Mouse (Mus musculus) forebrain, postnatal 0 days (tissue): ENCODE results near the gene Tmc5. TPM values are rescaled to one million over a fixed set of nuclear protein-coding genes. Genes with fewer than 3 reads are reported as not detected.

Experiments used
- ATAC-seq: fragments of 200-750 bp; cut with Nextera tagmentation; 2 replicates; pipeline ENCODE4 v1.8.0; 2017; ENCODE audit warnings: mild to moderate bottlenecking, moderate library complexity
- DNase-seq: peaks from one replicate; pipeline ENCODE4 v3.0.0-alpha.2; 2015
- H3K27ac ChIP-seq: fragments of 300-500 bp; sonication (generic); 2 replicates; pipeline ENCODE4 v1.5.1; 2014; ENCODE audit warnings: low read depth, mild to moderate bottlenecking, antibody characterized with exemption, low read length, moderate library complexity, mixed read lengths
- H3K27me3 ChIP-seq: fragments of 300-500 bp; sonication (generic); 2 replicates; pipeline ENCODE4 v1.6.1; 2014; ENCODE audit warnings: mild to moderate bottlenecking, low read length, mixed read lengths; ENCODE audit not compliant: insufficient read depth
- H3K36me3 ChIP-seq: fragments of 300-500 bp; sonication (generic); 2 replicates; pipeline ENCODE4 v1.6.1; 2014; ENCODE audit warnings: mild to moderate bottlenecking, moderate library complexity; ENCODE audit not compliant: insufficient read depth
- H3K4me1 ChIP-seq: fragments of 300-500 bp; sonication (generic); 2 replicates; pipeline ENCODE4 v1.6.1; 2014; ENCODE audit warnings: antibody characterized with exemption; ENCODE audit not compliant: insufficient read depth
- H3K4me2 ChIP-seq: fragments of 300-500 bp; sonication (generic); 2 replicates; pipeline ENCODE4 v1.6.1; 2014; ENCODE audit warnings: low read depth, mild to moderate bottlenecking, moderate library complexity
- H3K4me3 ChIP-seq: fragments of 300-500 bp; sonication (generic); 2 replicates; pipeline ENCODE4 v1.5.1; 2014; ENCODE audit warnings: low read depth, low read length, mixed read lengths
- H3K9ac ChIP-seq: fragments of 300-500 bp; sonication (generic); 2 replicates; pipeline ENCODE4 v1.6.1; 2014; ENCODE audit warnings: mild to moderate bottlenecking
- H3K9me3 ChIP-seq: fragments of 300-500 bp; sonication (generic); 2 replicates; pipeline ENCODE4 v1.6.1; 2016; ENCODE audit warnings: low read length
- CTCF ChIP-seq: sonication (generic); IDR thresholded peaks from 2 replicates; pipeline ENCODE4 v1.5.1; 2016; ENCODE audit warnings: antibody characterized with exemption, control low read depth, low read depth
- WGBS: fragments of 180-500 bp; shearing (Covaris S2); extraction: QIAGEN DNeasy Blood & Tissue Kit; methylation state at CpG from one replicate; pipeline ENCODE4 v1.1.7; 2014; 5-methylcytosine and 5-hydroxymethylcytosine counted together
- polyA plus RNA-seq: library from polyadenylated mRNA; unstranded; fragments of >200 nt; fragmentation: Nextera tagmentation; extraction: Ambion mirVana; gene quantifications from 2 replicates; pipeline ENCODE4 v1.2.1, GENCODE M21; 2015
- total RNA-seq: library from RNA; depleted of rRNA; stranded (reverse); fragments of >200 nt; gene quantifications from 2 replicates; pipeline ENCODE4 v1.2.3, GENCODE M21; 2014

Tmc5 gene
- total and polyA plus RNA-seq, 2 experiments from 2014 or later = 0.19 to 0.38 TPM

DNA sequence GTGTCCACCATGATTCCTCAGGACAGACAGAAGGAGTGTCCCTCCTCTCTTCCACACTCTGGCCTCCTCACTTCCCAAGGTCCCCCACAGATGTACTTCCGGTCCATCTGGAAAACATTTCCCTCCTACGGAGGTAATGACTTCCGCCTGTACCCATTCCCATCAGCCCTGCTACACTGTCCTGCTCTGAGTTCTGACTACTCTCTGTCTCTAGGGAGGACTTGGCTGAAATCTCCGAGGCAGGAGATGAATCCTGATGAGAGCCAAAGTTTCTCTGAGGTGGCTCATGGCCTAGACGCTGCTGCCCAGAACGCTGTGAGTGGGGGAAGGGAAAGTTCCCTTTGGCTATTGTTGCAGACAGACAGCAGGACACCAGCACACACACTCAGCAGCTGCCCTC is 5.0 kb upstream of the Tmc5 start:
- peak; percentile 34 for DNase-seq
- H3K36me3 ChIP-seq = no peaks in the 10 kb centered on the region
- no peak for TF ChIP-seq CTCF
- no peak overlapping the region for H3K4me3 ChIP-seq
- H3K4me2 ChIP-seq = no peak overlapping the region
- H3K27ac ChIP-seq = peak overlapping the region; percentile 85; the same call in 1 of the 2 replicates
- H3K9me3 ChIP-seq = no peaks in the 10 kb centered on the region
- WGBS = 29% methylated on average over 6 of the region's 6 CpGs
- ATAC-seq = no peak; the same call in 1 of the 2 replicates
- H3K9ac ChIP-seq = no peak overlapping the region
- no peaks in the 10 kb centered on the region for H3K27me3 ChIP-seq
- H3K4me1 ChIP-seq = peaks cover 39% of the 10 kb centered on the region

- Histone ChIP-seq H3K9ac (no peak overlapping the region), H3K27me3 (no peaks in the 10 kb centered on the region), H3K36me3 (no peaks in the 10 kb centered on the region), H3K27ac (peak overlapping the region; percentile 85), H3K4me3 (no peak overlapping the region), H3K9me3 (no peaks in the 10 kb centered on the region), H3K4me1 (peaks cover 45% of the 10 kb centered on the region), H3K4me2 (no peak overlapping the region; the same call in none of the 2 replicates)
- 3% methylated on average over 9 of the region's 9 CpGs for WGBS
- ATAC-seq = peak; percentile 90
- DNase-seq = peak; percentile 92
- no peak for TF ChIP-seq CTCF
These were observed 3.3 kb upstream of the Tmc5 start for GRCm38 (mm10) chr7:118593567-118594407.

DNA sequence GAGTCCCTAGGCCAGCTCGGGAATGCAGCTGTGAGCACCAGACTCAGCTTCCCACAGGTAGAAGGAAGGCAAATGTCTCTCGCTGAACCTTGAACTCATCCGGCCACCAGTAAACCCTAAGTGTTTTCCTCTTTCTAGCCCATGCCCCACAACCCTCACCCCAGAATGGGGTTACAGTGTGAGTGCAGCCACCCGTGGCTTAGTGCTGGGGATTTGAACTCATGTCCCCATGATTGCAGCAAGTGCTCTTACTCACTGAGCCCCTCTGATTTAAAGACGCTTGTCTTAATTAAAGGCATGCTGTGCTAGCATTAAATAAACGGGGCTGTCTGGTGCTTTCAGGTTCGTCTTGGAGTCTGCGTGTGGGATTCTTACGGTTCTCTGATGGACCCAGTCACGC is 2.5 kb upstream of the Tmc5 start:
- H3K4me1 ChIP-seq = peaks cover 45% of the 10 kb centered on the region
- peak overlapping the region; percentile 85 for H3K27ac ChIP-seq
- ATAC-seq (no peak), DNase-seq (no peak)
- H3K4me3 ChIP-seq = no peak overlapping the region
- peak overlapping the region; percentile 32 for H3K4me2 ChIP-seq
- no peaks in the 10 kb centered on the region for H3K27me3 ChIP-seq
- WGBS = 23% methylated on average over 10 of the region's 10 CpGs
- H3K9ac ChIP-seq = peak overlapping the region; percentile 6; the same call in 1 of the 2 replicates
- TF ChIP-seq CTCF = no peak
- no peaks in the 10 kb centered on the region for H3K36me3 ChIP-seq
- H3K9me3 ChIP-seq = no peaks in the 10 kb centered on the region

GRCm38 (mm10) chr7:118595228-118595627 is 1.9 kb upstream of the Tmc5 start:
- peak overlapping the region; percentile 6; the same call in 1 of the 2 replicates for H3K9ac ChIP-seq
- no peaks in the 10 kb centered on the region for H3K27me3 ChIP-seq
- 2% methylated on average over 14 of the region's 14 CpGs for WGBS
- TF ChIP-seq CTCF = peak; percentile 99
- no peak overlapping the region for H3K27ac ChIP-seq
- H3K9me3 ChIP-seq = no peaks in the 10 kb centered on the region
- H3K4me1 ChIP-seq = peaks cover 45% of the 10 kb centered on the region
- H3K36me3 ChIP-seq = no peaks in the 10 kb centered on the region
- DNase-seq (peak; percentile 96), ATAC-seq (no peak)
- no peak overlapping the region for H3K4me3 ChIP-seq
- peak overlapping the region; percentile 32 for H3K4me2 ChIP-seq

GRCm38 (mm10) chr7:118596271-118596670 is 826 bp upstream of the Tmc5 start:
- no peak for ATAC-seq
- Histone ChIP-seq H3K36me3 (no peaks in the 10 kb centered on the region), H3K27ac (no peak overlapping the region), H3K27me3 (no peaks in the 10 kb centered on the region), H3K9me3 (no peaks in the 10 kb centered on the region), H3K4me2 (no peak overlapping the region), H3K4me1 (peaks cover 45% of the 10 kb centered on the region), H3K9ac (no peak overlapping the region), H3K4me3 (no peak overlapping the region)
- whole genome bisulfite sequencing = 76% methylated on average over 11 of the region's 11 CpGs
- no peak for TF ChIP-seq CTCF
- peak; percentile 14 for DNase-seq

- Histone ChIP-seq H3K4me1 (peaks cover 12% of the 10 kb centered on the region; the same call in 1 of the 2 replicates), H3K4me2 (no peak overlapping the region), H3K27me3 (no peaks in the 10 kb centered on the region), H3K36me3 (no peaks in the 10 kb centered on the region), H3K27ac (no peak overlapping the region), H3K9me3 (no peaks in the 10 kb centered on the region), H3K9ac (no peak overlapping the region), H3K4me3 (no peak overlapping the region)
- 51% methylated on average over 12 of the region's 12 CpGs for WGBS
- DNase-seq (no peak), ATAC-seq (no peak)
- no peak for TF ChIP-seq CTCF
These were observed 3.0 kb downstream of the Tmc5 start for GRCm38 (mm10) chr7:118599954-118600631.

GRCm38 (mm10) chr7:118604842-118605241 is 7.7 kb downstream of the Tmc5 start:
- TF ChIP-seq CTCF = no peak
- no peaks in the 10 kb centered on the region for H3K36me3 ChIP-seq
- no peak for ATAC-seq
- H3K9me3 ChIP-seq = 0 out of 2 replicates have a peak, but pooled peaks cover 9% of the 10 kb centered on the region
- H3K4me3 ChIP-seq = no peak overlapping the region
- DNase-seq = no peak
- H3K4me2 ChIP-seq = no peak overlapping the region
- H3K27me3 ChIP-seq = no peaks in the 10 kb centered on the region
- no peak overlapping the region for H3K9ac ChIP-seq
- no peak overlapping the region for H3K27ac ChIP-seq
- H3K4me1 ChIP-seq = no peaks in the 10 kb centered on the region
- WGBS = 72% methylated on average over 8 of the region's 8 CpGs
